Mouse (Mus musculus): Measurements from ENCODE around the gene Tmem200a.

The Tmem200a gene

GRCm38 (mm10) chr10:26078521-26079142 is at the start of gene Tmem200a:
Gene Tmem200a (minus strand): TSS chr10:26079052.
- peak; percentile 90 for DNase-seq (ENCODE audit: low read depth)

GRCm38 (mm10) chr10:26119822-26120183 is 41.0 kb upstream of the Tmem200a start:
- DNase-seq (ENCODE audit: low read depth): no peak

- no peak for DNase-seq (ENCODE audit: low read depth)
Observed at GRCm38 (mm10) chr10:26119067-26119821, 40.4 kb upstream of the Tmem200a start.

- DNase-seq (ENCODE audit: low read depth): peak; percentile 79
Observed at GRCm38 (mm10) chr10:26114409-26114808, 35.6 kb upstream of the Tmem200a start.

GRCm38 (mm10) chr10:26103330-26103982 is 24.6 kb upstream of the Tmem200a start:
- no peak for DNase-seq (ENCODE audit: low read depth)

GRCm38 (mm10) chr10:26082081-26082480 is 3.2 kb upstream of the Tmem200a start:
- peak; percentile 66 for DNase-seq (ENCODE audit: low read depth)

- DNase-seq (ENCODE audit: low read depth): peak; percentile 48
Observed at GRCm38 (mm10) chr10:26079678-26080077, 826 bp upstream of the Tmem200a start.

- DNase-seq (ENCODE audit: low read depth): peak; percentile 32
Observed at GRCm38 (mm10) chr10:26077671-26078481, 976 bp downstream of the Tmem200a start, which contains the start of gene Gm9767. Gene Gm9767 (plus strand): TSS chr10:26078255.

GRCm38 (mm10) chr10:26076949-26077348 is 1.9 kb downstream of the Tmem200a start:
- DNase-seq (ENCODE audit: low read depth): no peak

- DNase-seq (ENCODE audit: low read depth): no peak
Observed at GRCm38 (mm10) chr10:26071986-26072385, 6.9 kb downstream of the Tmem200a start.

- peak; percentile 46 for DNase-seq (ENCODE audit: low read depth)
Observed at GRCm38 (mm10) chr10:26063071-26063470, 15.8 kb downstream of the Tmem200a start.

- DNase-seq (ENCODE audit: low read depth): no peak
Observed at GRCm38 (mm10) chr10:26059662-26060307, 19.1 kb downstream of the Tmem200a start.

GRCm38 (mm10) chr10:26051177-26051576 is 27.7 kb downstream of the Tmem200a start:
- no peak for DNase-seq (ENCODE audit: low read depth)

GRCm38 (mm10) chr10:26034931-26035330 is 43.9 kb downstream of the Tmem200a start:
- DNase-seq (ENCODE audit: low read depth): no peak

- no peak for DNase-seq (ENCODE audit: low read depth)
Observed at GRCm38 (mm10) chr10:26018740-26019139, 60.1 kb downstream of the Tmem200a start.

GRCm38 (mm10) chr10:26014298-26014697 is 64.6 kb downstream of the Tmem200a start:
- no peak for DNase-seq (ENCODE audit: low read depth)

GRCm38 (mm10) chr10:26008948-26009347 is 69.9 kb downstream of the Tmem200a start:
- DNase-seq (ENCODE audit: low read depth): peak; percentile 53

- DNase-seq (ENCODE audit: low read depth): no peak
Observed at GRCm38 (mm10) chr10:26005471-26005870, 73.4 kb downstream of the Tmem200a start.

- DNase-seq (ENCODE audit: low read depth): no peak
Observed at GRCm38 (mm10) chr10:26000893-26001292, 78.0 kb downstream of the Tmem200a start.

- DNase-seq (ENCODE audit: low read depth): no peak
Observed at GRCm38 (mm10) chr10:25999291-25999930, 79.4 kb downstream of the Tmem200a start.

- DNase-seq (ENCODE audit: low read depth): no peak
Observed at GRCm38 (mm10) chr10:25984056-25984455, 94.8 kb downstream of the Tmem200a start.

Measured in NIH3T3 (cell line).